Mouse (Mus musculus) midbrain, embryonic 14.5 days (tissue): ENCODE data around the gene Ush1c. TPM values are rescaled to one million over a fixed set of nuclear protein-coding genes. Genes with fewer than 3 reads are reported as not detected.

Experiments
- ATAC-seq: fragments of 200-750 bp; cut with Nextera tagmentation; 2 replicates; pipeline ENCODE4 v1.8.0; 2017; ENCODE audit warnings: moderate number of reproducible peaks, moderate library complexity; ENCODE audit not compliant: low FRiP score, low TSS enrichment
- DNase-seq: peaks from one replicate; pipeline ENCODE4 v3.0.0-alpha.2; 2015
- H3K27ac ChIP-seq: fragments of 300-500 bp; sonication (generic); replicated peaks from 2 replicates; pipeline ENCODE4 v1.5.1; 2014; ENCODE audit warnings: mild to moderate bottlenecking, low read depth, low read length, moderate library complexity
- H3K27me3 ChIP-seq: fragments of 300-500 bp; sonication (generic); 2 replicates; pipeline ENCODE4 v1.6.1; 2014; ENCODE audit warnings: low read length, control low read depth, mixed read lengths; ENCODE audit not compliant: control insufficient read depth, insufficient read depth
- H3K36me3 ChIP-seq: fragments of 300-500 bp; sonication (generic); 2 replicates; pipeline ENCODE4 v1.6.1; 2014; ENCODE audit warnings: low read length, control low read depth; ENCODE audit not compliant: control insufficient read depth, insufficient read depth
- H3K4me1 ChIP-seq: fragments of 300-500 bp; sonication (generic); 2 replicates; pipeline ENCODE4 v1.6.1; 2014; ENCODE audit warnings: mild to moderate bottlenecking, antibody characterized with exemption, low read length, control low read depth; ENCODE audit not compliant: control insufficient read depth, insufficient read depth
- H3K4me2 ChIP-seq: fragments of 300-500 bp; sonication (generic); 2 replicates; pipeline ENCODE4 v1.6.1; 2014; ENCODE audit warnings: mild to moderate bottlenecking, low read length, moderate library complexity
- H3K4me3 ChIP-seq: fragments of 300-500 bp; sonication (generic); replicated peaks from 2 replicates; pipeline ENCODE4 v1.5.1; 2014; ENCODE audit warnings: low read depth, low read length
- H3K9ac ChIP-seq: fragments of 300-500 bp; sonication (generic); replicated peaks from 2 replicates; pipeline ENCODE4 v1.6.1; 2014; ENCODE audit warnings: mild to moderate bottlenecking, low read length, moderate library complexity
- H3K9me3 ChIP-seq: fragments of 300-500 bp; sonication (generic); 2 replicates; pipeline ENCODE4 v1.6.1; 2016; ENCODE audit warnings: low read length, control low read depth, mixed read lengths; ENCODE audit not compliant: control insufficient read depth
- WGBS: fragments of 180-500 bp; shearing (Covaris S2); extraction: QIAGEN DNeasy Blood & Tissue Kit; methylation state at CpG from one replicate; pipeline ENCODE4 v1.1.7; 2014; 5-methylcytosine and 5-hydroxymethylcytosine counted together
- polyA plus RNA-seq: library from polyadenylated mRNA; unstranded; fragments of >200 nt; fragmentation: Nextera tagmentation; extraction: Ambion mirVana; gene quantifications from 2 replicates; pipeline ENCODE4 v1.2.1, GENCODE M21; 2014

The Ush1c gene
- polyA plus RNA-seq, result 0.83 and 1.7 TPM in 2 replicates

DNA sequence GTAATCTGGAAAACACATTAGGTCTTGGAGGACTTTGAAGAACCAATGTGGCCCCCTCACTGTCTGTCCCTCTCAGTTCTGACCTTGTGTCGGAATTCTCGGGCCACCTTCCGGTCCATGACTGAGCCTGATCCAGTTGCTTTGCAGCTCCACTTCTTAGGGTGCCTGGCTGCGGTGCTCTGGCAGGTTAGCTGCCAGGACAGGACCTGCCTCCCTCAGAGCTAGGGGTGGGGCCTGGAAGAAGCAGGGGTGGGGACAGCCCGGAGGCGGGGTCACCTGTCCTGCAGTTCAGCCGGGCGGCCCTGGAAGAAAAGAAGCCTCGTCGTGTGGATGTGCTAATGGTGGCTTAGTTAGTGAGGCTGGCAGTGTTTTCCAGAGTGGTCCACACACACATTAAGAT, at the start of gene Ush1c:
Gene Ush1c (minus strand): TSS at position 158 of the 400 bp plus-strand sequence.
- DNase-seq, result no peak
- WGBS, result 22% methylated on average over 10 of the region's 10 CpGs
- no peak for ATAC-seq

DNA sequence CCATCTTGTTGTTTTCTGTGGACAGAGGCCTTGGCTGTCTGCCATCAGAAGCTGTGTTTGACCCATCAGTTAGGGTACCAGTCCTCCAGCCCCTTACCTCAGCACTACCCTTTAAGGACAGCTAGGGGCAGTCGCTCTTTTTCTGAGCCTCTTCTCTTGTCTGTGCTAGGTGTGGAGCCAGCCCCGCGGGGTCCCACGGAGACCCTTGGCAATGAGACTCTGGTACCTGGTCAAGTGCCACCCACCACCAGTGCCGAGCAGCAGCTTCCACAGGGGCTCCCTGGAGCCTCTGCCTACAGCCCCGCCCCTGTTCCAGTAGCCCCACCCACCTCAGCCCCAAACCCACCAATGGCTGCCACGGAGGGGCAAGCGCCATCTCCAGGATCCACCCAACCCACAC, 48.7 kb upstream of the Ush1c start:
- Histone ChIP-seq H3K4me2 (no peak overlapping the region), H3K36me3 (no peaks in the 10 kb centered on the region), H3K27me3 (no peaks in the 10 kb centered on the region), H3K4me1 (no peaks in the 10 kb centered on the region), H3K9me3 (no peaks in the 10 kb centered on the region), H3K9ac (no peak overlapping the region), H3K27ac (no peak overlapping the region), H3K4me3 (no peak overlapping the region)
- DNase-seq, result no peak
- WGBS, result 31% methylated on average over 8 of the region's 8 CpGs
- ATAC-seq, result no peak

More for the DNA sequence above, at the start of gene Ush1c:
- Histone ChIP-seq H3K9ac (no peak within 1 kb of the TSS), H3K4me1 (peaks cover 13% of the 10 kb centered on the region; the same call in 1 of the 2 replicates), H3K27ac (no peak within 1 kb of the TSS), H3K4me2 (no peak within 1 kb of the TSS), H3K36me3 (no peaks in the 10 kb centered on the region), H3K9me3 (no peaks in the 10 kb centered on the region), H3K27me3 (no peaks in the 10 kb centered on the region), H3K4me3 (no peak within 1 kb of the TSS)

DNA sequence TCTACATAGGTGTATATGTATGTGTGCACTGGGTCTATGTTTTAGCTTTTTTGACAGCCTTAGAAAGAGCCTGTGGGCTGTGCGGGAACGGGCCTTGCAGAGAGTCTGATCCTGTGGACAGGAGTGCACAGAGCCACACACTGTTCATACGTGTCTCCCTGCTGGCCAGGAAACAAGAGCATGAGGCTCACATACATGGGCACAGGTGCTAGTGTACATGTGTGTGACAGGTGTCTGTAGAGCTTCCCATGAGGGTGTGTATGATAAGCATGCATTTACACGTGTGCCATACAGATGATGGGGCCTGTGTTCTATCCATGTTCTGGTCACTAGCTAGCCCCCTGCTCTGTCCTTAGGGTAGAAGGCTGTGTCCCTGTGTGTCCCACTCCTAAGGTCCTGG, 48.1 kb upstream of the Ush1c start:
- no peak for ATAC-seq
- no peaks in the 10 kb centered on the region for H3K27me3 ChIP-seq
- H3K27ac ChIP-seq, result no peak overlapping the region
- H3K4me3 ChIP-seq, result no peak overlapping the region
- H3K4me1 ChIP-seq, result no peaks in the 10 kb centered on the region
- no peak for DNase-seq
- H3K4me2 ChIP-seq, result no peak overlapping the region
- no peaks in the 10 kb centered on the region for H3K36me3 ChIP-seq
- no peaks in the 10 kb centered on the region for H3K9me3 ChIP-seq
- WGBS, result 91% methylated on average over 4 of the region's 4 CpGs
- H3K9ac ChIP-seq, result no peak overlapping the region

DNA sequence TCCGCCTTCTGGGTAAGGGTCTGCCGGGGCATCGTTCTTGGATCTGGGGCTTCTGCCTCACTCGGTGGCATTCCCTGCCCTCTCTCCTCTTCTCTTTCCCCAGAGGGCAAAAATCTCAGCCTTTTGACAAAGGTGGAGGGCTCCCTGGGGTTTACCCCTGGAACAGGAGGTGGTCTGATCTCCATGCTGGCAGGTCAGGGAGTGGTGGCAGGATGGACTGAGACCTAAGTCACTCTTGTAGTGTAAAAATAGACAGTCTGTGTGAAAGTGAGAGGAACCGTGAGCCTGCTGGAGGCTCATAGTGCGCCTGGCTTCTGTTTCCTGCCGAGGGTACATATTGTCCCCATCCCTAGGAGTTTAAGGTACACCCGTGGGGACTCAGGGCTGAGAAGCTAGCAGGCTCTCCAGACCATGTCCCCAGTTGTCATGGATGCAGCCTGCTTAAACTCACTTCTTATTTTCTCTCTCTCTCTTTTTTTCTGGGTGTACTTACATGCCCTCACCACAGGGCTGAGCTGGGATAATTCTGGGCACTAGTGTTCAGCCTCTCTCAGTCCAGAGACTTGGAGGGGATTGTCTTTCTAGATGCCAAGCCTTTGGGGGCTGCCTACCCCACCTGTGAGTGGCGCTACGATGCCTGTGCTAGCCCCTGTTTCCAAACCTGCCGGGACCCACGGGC, 47.0 kb upstream of the Ush1c start:
- DNase-seq (no peak), ATAC-seq (no peak)
- 87% methylated on average over 12 of the region's 12 CpGs for WGBS
- Histone ChIP-seq H3K9me3 (no peaks in the 10 kb centered on the region), H3K4me3 (no peak overlapping the region), H3K9ac (no peak overlapping the region), H3K4me2 (no peak overlapping the region), H3K36me3 (no peaks in the 10 kb centered on the region), H3K27ac (no peak overlapping the region), H3K27me3 (no peaks in the 10 kb centered on the region), H3K4me1 (no peaks in the 10 kb centered on the region)

DNA sequence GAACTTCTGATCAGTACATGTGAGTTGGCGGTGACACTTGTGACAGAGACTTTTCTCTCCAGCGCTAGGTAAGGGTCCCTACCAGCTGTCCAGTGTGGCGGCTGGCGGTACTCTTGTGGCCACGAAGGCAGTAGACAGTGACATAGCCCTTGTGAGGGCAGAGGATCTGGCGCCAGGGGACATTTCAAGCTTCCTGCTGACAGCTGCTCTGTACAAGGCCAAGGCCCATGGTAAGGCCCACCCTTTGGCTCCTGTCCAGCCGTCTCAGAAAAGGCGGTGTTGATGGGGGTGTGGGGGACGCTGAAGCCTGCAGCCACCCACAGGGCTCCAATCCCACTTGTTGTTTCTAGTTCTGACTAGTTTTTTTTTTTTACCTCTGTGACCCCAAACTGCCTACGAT, 45.4 kb upstream of the Ush1c start:
- ATAC-seq (no peak), DNase-seq (peak; percentile 36)
- no peak overlapping the region for H3K9ac ChIP-seq
- H3K4me1 ChIP-seq, result no peaks in the 10 kb centered on the region
- H3K27ac ChIP-seq, result no peak overlapping the region
- no peak overlapping the region for H3K4me3 ChIP-seq
- no peaks in the 10 kb centered on the region for H3K36me3 ChIP-seq
- no peaks in the 10 kb centered on the region for H3K27me3 ChIP-seq
- 71% methylated on average over 10 of the region's 10 CpGs for WGBS
- H3K4me2 ChIP-seq, result no peak overlapping the region
- no peaks in the 10 kb centered on the region for H3K9me3 ChIP-seq

DNA sequence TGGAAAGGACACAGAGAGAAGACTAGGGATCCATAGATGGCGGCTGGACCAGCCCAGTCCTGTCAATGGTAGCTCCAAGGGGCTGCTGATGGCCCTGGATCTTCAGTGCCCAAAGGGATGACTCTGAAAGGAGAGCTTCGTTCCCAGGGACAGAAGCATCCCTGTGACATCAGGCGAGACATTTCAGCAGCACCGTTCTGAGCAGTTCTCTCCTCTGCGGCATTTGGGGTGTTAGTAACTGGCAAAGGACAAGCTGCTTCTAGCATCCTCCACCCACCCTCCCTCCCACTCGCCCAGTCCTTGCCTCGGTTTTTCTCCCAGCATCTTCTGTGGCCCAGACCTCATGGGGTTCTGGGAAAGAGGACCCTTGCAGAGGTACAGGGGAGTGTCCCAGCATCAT, 44.0 kb upstream of the Ush1c start:
- no peak overlapping the region for H3K4me3 ChIP-seq

DNA sequence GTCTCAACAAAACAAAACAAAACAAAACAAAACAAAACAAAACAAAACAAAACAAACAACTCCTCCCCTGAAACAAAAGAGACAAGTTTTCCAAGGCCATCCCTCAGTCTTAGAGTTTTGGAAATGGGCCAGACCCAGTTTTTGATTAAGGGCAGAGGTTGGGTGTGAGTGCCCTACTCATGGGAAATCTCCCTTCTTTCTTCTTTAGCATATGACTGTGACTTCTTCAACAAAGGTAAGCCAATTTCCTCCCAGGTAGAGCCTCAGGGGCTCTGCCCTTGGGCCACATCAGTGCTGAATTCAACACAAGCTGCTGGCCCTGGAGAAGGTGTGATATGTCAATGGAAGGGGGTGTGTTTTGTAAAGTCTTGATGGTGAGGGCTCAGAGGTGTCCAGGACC, 42.6 kb upstream of the Ush1c start:
- Histone ChIP-seq H3K9ac (no peak overlapping the region), H3K4me1 (no peaks in the 10 kb centered on the region), H3K27me3 (no peaks in the 10 kb centered on the region), H3K4me3 (no peak overlapping the region), H3K36me3 (no peaks in the 10 kb centered on the region), H3K4me2 (no peak overlapping the region), H3K27ac (no peak overlapping the region), H3K9me3 (no peaks in the 10 kb centered on the region)
- no peak for DNase-seq
- ATAC-seq, result no peak

More for the DNA sequence above, 44.0 kb upstream of the Ush1c start:
- Histone ChIP-seq H3K36me3 (no peaks in the 10 kb centered on the region), H3K9ac (no peak overlapping the region), H3K4me2 (no peak overlapping the region), H3K27ac (no peak overlapping the region), H3K9me3 (no peaks in the 10 kb centered on the region), H3K27me3 (no peaks in the 10 kb centered on the region), H3K4me1 (no peaks in the 10 kb centered on the region)
- 77% methylated on average over 7 of the region's 7 CpGs for WGBS
- DNase-seq, result no peak
- no peak for ATAC-seq

DNA sequence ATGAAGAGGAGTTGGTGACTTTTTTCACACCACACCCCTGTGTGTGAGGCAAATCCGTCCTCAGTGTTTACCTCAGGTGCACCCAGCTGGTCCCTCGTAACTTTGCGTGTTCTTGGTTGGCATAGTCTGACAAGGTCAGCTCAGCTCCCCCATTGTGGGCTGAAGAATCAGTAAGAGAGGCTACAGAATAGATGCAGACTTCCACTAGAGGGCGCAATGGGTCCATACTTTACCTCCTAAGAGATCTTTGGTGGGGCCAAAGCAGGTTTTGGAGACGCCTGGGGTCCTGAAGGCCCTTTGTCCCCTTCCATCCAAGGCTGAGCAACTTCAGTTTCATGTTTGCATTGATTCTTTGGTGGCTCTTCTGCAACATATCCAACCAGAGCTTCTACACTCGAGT, 41.6 kb upstream of the Ush1c start:
- 15% methylated on average over 6 of the region's 6 CpGs for WGBS
- no peaks in the 10 kb centered on the region for H3K9me3 ChIP-seq
- H3K27me3 ChIP-seq, result no peaks in the 10 kb centered on the region
- H3K4me1 ChIP-seq, result no peaks in the 10 kb centered on the region
- no peak overlapping the region for H3K9ac ChIP-seq
- no peak overlapping the region for H3K4me2 ChIP-seq
- DNase-seq, result peak; percentile 89
- H3K4me3 ChIP-seq, result no peak overlapping the region
- ATAC-seq, result no peak
- H3K27ac ChIP-seq, result no peak overlapping the region
- H3K36me3 ChIP-seq, result no peaks in the 10 kb centered on the region

DNA sequence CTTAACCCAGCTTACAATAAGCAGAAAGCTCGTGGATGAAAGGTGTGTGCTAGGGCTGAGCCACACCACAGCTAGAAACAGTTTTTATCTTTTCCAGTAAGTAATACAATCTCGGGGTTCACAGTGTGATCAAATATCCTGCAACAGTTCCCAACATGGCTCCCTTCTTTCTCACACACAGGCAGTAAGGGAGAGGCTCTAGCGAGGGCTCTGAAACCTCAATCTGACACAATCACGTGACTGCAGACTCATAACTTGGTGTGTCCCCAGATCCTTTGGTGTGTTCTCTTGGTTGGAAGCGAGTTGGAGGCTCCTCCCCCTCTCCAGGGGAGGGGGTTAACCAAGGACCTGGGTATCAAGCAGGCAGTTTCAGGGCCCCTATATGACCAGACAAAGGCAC, 37.9 kb upstream of the Ush1c start:
- H3K4me2 ChIP-seq, result no peak overlapping the region
- H3K9me3 ChIP-seq, result no peaks in the 10 kb centered on the region
- no peaks in the 10 kb centered on the region for H3K36me3 ChIP-seq
- no peak overlapping the region for H3K4me3 ChIP-seq
- 63% methylated on average over 5 of the region's 5 CpGs for WGBS
- DNase-seq (no peak), ATAC-seq (no peak)
- no peaks in the 10 kb centered on the region for H3K27me3 ChIP-seq
- no peak overlapping the region for H3K27ac ChIP-seq
- H3K9ac ChIP-seq, result no peak overlapping the region
- H3K4me1 ChIP-seq, result no peaks in the 10 kb centered on the region
